Mouse (Mus musculus) kidney, adult 2 months (tissue): ENCODE measurements at regions not wholly inside any gene's neighbourhood (a gene's known extent, or its start where the extent isn't known, plus 50 kb on each side); places are given as distances from the start of the nearest gene placed in this dataset.

ENCODE experiments used
- DNase-seq: peaks from one replicate; pipeline ENCODE4 v3.0.0; 2021
- H3K27ac ChIP-seq: fragments of 200-500 bp; 2 replicates; pipeline ENCODE4 v1.5.1; 2012; ENCODE audit warnings: low read depth, low read length, control low read depth, inconsistent platforms; ENCODE audit not compliant: insufficient read depth
- H3K27me3 ChIP-seq: fragments of 200-500 bp; replicated peaks from 2 replicates; pipeline ENCODE4 v1.6.1; 2012; ENCODE audit warnings: mild to moderate bottlenecking, moderate library complexity, low read length, inconsistent platforms; ENCODE audit not compliant: control insufficient read depth, insufficient read depth
- H3K36me3 ChIP-seq: fragments of 200-500 bp; 2 replicates; pipeline ENCODE4 v1.6.1; 2012; ENCODE audit warnings: mild to moderate bottlenecking, moderate library complexity, low read length, inconsistent platforms; ENCODE audit not compliant: control insufficient read depth, insufficient read depth
- H3K4me1 ChIP-seq: fragments of 200-500 bp; 2 replicates; pipeline ENCODE4 v1.6.1; 2011; ENCODE audit warnings: low read length; ENCODE audit not compliant: control insufficient read depth, insufficient read depth
- H3K4me3 ChIP-seq: fragments of 200-500 bp; 2 replicates; pipeline ENCODE4 v1.5.1; 2011; ENCODE audit warnings: mild to moderate bottlenecking, low read depth, low read length, control low read depth; ENCODE audit not compliant: insufficient read depth
- CTCF ChIP-seq: fragments of 200-500 bp; conservative IDR thresholded peaks from 2 replicates; pipeline ENCODE4 v1.5.1; 2011; ENCODE audit warnings: low read depth, mild to moderate bottlenecking, control low read depth, low read length, moderate library complexity, mixed read lengths; ENCODE audit not compliant: insufficient read depth, insufficient read length
- POLR2A ChIP-seq: fragments of 200-500 bp; IDR thresholded peaks from one replicate; pipeline ENCODE4 v1.6.1; 2011; ENCODE audit warnings: low read depth, low read length, control low read depth
- WGBS: fragments of 180-500 bp; shearing (Covaris S2); methylation state at CpG from one replicate; pipeline ENCODE4 v1.1.7; 2018; 5-methylcytosine and 5-hydroxymethylcytosine counted together

DNA sequence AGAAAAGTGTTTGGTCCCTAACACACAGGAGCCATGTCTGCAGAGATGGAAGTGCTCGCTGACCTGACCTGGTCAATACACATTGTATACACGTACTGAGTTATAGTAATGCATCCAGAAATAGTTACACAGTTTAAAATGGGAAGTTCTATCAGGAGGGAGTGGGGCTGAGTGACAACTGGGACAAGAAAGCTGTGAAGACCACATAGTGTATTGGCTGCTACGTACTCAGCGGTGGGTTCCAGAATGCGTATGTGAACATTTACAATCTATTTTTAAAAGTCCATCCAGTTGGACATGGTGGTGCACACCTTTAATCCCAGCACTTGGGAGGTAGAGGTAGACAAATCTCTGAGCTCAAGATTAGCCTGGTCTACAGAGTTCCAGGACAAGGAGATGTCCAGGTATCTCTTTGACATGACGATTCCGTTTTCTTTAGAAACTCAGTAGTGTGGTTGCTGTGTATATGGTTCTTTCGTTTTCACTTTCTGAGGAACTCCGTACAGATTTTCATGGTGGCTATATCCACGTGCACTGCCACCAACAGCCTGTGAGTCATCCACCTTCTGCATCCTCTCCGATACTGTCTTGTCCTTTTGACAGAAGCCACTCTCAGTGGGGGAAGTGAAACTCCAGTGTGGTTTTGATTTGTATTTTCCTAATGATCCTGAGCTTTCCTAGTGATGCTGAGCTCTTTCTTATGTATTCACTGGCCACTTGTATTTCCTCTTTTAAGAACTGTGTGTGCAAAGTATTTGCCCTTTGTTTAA, 110.1 kb upstream of the Pde7b start:
- DNase-seq = peak; percentile 36
- no peak for TF ChIP-seq CTCF
- TF ChIP-seq POLR2A = no peak
- Histone ChIP-seq H3K36me3 (no peaks in the 10 kb centered on the region), H3K27ac (no peak overlapping the region), H3K4me3 (no peak overlapping the region), H3K4me1 (peaks cover 11% of the 10 kb centered on the region), H3K27me3 (no peaks in the 10 kb centered on the region)
- WGBS = 87% methylated on average over 11 of the region's 11 CpGs

DNA sequence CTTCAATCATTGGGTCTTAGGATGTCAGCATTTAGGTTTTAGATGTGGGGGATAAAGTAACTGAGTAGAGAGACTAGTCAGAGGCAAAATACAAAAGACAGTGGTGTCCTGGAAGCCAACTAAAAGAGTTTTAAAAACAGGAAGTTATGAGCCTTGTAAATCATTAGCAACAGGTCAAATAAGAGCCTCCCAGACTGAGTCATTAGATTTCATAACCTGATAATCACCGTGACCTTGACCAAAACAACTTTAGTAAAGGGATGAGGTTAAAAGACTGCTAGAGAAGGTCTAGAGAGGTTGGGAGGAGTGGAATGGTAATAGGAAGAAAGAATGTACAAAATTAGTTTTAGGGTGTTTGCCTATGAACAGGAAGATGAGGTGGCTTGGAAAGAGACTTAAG, 103.4 kb upstream of the Pde7b start:
- WGBS = 9% methylated on average over 1 of the region's 1 CpGs

DNA sequence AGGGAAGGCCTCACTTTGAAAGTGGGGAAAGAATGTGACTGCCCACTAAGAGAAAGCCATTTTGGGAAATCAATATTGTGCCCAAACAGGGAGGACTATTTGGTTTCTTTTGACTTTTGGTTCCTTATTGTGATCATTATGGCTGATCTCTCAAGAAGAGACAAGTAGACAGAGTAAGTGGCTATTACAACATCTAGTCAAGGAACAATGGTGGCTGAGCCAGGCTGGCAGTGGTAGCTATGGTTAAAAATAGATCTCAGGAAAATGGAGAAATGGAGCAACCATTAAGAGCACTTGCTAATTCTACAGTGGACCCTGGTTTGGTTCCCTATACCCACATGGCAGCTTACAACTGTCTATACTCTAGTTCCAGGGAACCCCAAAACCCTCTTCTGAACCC, 102.6 kb upstream of the Pde7b start:
- TF ChIP-seq POLR2A = no peak
- no peak for TF ChIP-seq CTCF
- no peaks in the 10 kb centered on the region for H3K4me1 ChIP-seq
- no peak for DNase-seq
- H3K4me3 ChIP-seq = no peak overlapping the region
- no peak overlapping the region for H3K27ac ChIP-seq
- no peaks in the 10 kb centered on the region for H3K27me3 ChIP-seq
- H3K36me3 ChIP-seq = no peaks in the 10 kb centered on the region

More for the DNA sequence above, 103.4 kb upstream of the Pde7b start:
- TF ChIP-seq CTCF (no peak), POLR2A (no peak)
- peak; percentile 56 for DNase-seq
- no peak overlapping the region for H3K27ac ChIP-seq
- no peak overlapping the region for H3K4me3 ChIP-seq
- H3K36me3 ChIP-seq = no peaks in the 10 kb centered on the region
- H3K27me3 ChIP-seq = no peaks in the 10 kb centered on the region
- no peaks in the 10 kb centered on the region; the same call in 1 of the 2 replicates for H3K4me1 ChIP-seq

DNA sequence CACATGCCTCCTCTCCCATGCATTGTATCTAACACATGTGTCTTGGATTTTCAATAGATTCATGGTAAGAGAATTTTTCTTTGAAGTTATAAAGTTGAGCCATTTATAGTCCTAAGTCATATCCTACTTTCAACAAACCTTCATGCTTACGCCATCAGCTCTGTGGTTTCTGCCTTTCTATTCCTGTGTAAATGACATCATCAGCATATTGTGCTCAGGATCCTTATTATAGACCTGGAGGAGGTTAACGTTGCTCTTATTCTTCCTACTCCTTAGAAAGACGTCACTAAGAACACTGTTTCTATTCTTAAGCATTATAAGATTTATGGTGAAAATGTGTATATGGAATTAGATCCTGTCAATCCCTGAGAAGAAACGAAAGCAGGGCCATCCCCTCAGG, 93.7 kb upstream of the Pde7b start:
- 66% methylated on average over 4 of the region's 4 CpGs for WGBS
- TF ChIP-seq CTCF = no peak
- no peak overlapping the region for H3K27ac ChIP-seq
- no peak overlapping the region for H3K4me3 ChIP-seq
- no peaks in the 10 kb centered on the region for H3K4me1 ChIP-seq
- no peaks in the 10 kb centered on the region for H3K36me3 ChIP-seq
- no peaks in the 10 kb centered on the region for H3K27me3 ChIP-seq
- DNase-seq = no peak

DNA sequence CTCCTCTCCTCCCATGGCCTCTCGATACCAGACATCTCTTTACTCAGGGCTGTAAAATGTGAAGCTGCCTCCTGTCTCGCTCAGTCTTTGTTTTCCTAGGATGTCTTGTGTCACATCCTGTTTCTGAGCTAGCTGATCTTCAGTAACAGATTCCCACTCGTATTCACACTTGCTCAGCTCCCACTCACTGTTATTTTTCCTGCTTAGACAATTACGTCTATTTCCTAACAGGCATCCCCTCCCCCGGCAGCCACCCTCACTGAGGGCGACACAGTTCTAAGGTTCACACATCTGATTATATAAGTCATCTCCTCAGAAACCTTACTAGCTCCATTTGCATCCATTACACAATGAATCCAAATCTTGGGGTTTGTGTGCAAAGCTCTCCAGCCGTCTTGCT, 74.9 kb upstream of the Pde7b start:
- TF ChIP-seq CTCF (no peak), POLR2A (no peak)
- no peaks in the 10 kb centered on the region for H3K36me3 ChIP-seq
- WGBS = 44% methylated on average over 7 of the region's 7 CpGs
- no peaks in the 10 kb centered on the region for H3K4me1 ChIP-seq
- H3K27me3 ChIP-seq = no peaks in the 10 kb centered on the region
- H3K4me3 ChIP-seq = no peak overlapping the region
- DNase-seq = no peak
- H3K27ac ChIP-seq = no peak overlapping the region

DNA sequence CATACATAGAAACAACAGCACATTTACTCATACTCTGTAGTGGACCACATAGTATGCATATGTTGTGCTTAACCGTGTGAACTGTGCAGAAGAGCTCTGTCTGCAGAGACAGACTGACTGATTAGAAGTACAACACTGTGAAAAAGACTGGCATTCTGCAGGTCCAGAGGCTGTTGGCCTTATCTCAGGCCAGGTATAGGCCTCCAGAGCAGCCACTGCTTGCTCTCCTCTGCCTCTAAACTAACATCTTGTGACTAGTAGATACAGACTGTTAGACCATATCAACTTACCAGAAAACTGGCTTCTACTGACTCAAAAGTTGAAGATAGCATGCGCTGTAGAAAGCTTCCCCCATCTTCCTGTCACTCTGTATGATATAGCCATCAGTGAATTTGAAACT, 73.5 kb upstream of the Pde7b start:
- Histone ChIP-seq H3K4me1 (no peaks in the 10 kb centered on the region), H3K27me3 (no peaks in the 10 kb centered on the region), H3K4me3 (no peak overlapping the region), H3K27ac (no peak overlapping the region), H3K36me3 (no peaks in the 10 kb centered on the region)
- WGBS = 98% methylated on average over 2 of the region's 2 CpGs
- DNase-seq = no peak
- TF ChIP-seq CTCF (no peak), POLR2A (no peak)

DNA sequence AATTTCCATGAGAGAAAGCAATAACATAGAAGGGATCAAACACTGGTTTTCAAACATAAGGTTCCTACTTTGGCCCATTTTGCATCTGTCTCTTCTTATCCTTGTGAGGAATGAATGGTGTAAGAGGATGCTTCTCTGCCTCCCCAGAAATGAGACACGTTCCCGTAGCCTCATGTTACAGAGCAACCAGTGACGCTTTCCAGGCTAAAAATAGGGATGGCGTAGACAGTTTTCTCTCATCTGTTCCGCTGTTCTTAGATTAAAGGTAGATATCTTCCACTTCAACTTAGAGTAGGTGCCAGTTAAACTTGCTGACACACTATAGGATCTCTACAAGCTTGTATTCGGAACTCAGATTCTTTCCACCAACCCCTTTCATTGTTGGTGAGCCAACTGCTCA, 69.1 kb upstream of the Pde7b start:
- 86% methylated on average over 6 of the region's 6 CpGs for WGBS
- DNase-seq = no peak
- TF ChIP-seq POLR2A (no peak), CTCF (no peak)

More for the DNA sequence above, 69.1 kb upstream of the Pde7b start:
- no peak overlapping the region for H3K27ac ChIP-seq
- no peaks in the 10 kb centered on the region for H3K4me1 ChIP-seq
- no peaks in the 10 kb centered on the region for H3K36me3 ChIP-seq
- no peaks in the 10 kb centered on the region for H3K27me3 ChIP-seq
- H3K4me3 ChIP-seq = no peak overlapping the region
